Mouse (Mus musculus): ENCODE results near the gene Ttc39b.
A peak's percentile ranks its signal among the peaks of the same experiment; 100 is the strongest.

The Ttc39b gene

DNA sequence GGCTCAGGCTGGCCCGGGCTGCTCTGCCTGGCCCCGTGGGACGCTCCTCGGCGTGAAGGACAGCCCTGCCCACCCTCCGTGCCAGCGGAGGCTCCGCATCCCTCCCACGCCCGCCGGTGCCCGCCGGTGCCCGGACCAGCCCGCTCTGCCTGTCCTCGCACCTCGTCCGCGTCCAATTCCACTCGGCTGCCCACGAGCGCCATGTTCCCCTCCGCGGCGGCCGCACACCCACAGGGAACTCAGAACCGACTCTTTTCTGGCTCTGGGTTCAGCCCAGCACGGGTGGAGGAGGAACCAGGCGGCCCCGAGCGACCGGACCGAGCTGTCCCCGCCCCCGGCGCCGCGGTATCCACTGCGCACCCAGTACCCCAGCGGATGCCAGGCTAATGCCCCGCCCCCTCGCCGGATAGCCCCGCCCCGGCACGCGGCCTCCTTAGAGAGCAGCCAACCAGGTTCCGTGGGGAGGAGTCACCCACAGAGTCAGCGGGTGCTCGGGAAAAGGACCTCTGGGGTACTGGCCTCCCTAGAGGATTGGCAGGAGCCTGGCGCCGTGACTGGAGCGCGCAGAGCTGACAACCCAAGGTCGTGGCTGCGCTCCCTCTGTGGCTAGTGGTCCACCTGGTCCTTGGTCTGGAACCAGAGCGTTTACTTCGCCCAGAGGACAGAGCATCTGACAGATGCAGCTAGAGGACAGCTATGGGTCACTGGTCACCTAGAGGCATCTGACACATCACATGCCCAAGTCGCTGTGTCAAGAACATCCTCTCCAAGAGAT, at the start of gene Ttc39b:
Gene Ttc39b (minus strand): TSS at position 346 of the 775 bp plus-strand sequence.
- peak; percentile 100 for DNase-seq

DNA sequence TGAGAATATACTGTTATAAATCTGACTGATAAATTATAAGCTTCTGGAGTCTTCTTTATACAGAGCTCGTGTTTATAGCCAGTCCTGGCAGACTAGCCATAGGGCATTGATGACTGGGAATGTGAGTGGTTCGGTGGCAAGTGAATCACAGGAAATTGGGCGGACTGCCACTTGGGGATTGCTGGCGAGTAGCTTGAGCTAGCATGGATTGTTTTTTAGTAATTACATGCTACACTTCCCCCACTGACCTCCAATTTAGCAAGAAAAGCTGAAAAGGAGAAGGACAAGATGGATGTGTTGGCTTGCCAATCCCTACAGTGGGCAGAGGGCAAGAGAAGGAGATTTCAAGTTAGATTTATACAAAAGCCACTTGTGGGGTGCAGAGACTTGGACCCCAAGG, 49.3 kb upstream of the Ttc39b start:
- DNase-seq, result peak; percentile 55

DNA sequence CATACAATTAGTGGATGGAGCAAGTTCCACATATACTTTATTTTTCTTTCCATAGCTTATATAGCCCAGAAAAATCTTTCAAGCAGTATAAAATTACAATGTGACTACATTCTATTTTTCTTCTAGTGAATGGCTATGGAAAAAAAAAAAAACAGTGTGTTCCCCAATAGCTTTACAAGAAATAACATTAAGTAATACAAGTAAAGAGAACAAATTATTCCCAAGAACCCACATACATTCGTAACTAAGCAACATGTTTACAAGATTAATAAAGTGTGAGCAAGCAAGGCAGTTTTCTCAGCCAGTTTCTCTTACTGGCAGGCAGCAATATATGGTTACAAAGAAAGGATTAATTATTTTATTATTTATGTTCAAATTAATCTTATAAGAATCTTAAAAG, 33.7 kb upstream of the Ttc39b start:
- no peak for DNase-seq

GRCm38 (mm10) chr4:83354786-83355185, 30.7 kb upstream of the Ttc39b start:
- peak; percentile 60 for DNase-seq

GRCm38 (mm10) chr4:83353949-83354348, 29.9 kb upstream of the Ttc39b start:
- peak; percentile 72 for DNase-seq

DNA sequence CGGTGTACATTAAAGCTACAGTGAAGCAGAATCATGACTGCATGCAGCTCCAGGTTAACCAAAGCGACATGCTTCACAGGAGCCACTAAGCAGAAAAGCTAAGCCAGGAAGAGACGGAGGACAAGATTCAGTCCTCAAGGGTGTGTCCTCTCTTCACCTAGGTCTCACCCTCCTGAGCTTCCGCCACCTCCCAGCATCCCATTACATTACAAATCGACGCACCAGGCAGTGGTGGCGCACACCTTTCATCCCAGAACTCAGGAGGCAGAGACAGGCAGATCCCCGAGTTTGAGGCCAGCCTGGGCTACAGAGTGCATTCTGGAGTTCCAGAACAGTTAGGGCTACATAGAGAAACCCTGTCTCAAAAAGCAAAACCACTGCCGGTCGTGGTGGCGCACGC, 29.2 kb upstream of the Ttc39b start:
- peak; percentile 76 for DNase-seq

DNA sequence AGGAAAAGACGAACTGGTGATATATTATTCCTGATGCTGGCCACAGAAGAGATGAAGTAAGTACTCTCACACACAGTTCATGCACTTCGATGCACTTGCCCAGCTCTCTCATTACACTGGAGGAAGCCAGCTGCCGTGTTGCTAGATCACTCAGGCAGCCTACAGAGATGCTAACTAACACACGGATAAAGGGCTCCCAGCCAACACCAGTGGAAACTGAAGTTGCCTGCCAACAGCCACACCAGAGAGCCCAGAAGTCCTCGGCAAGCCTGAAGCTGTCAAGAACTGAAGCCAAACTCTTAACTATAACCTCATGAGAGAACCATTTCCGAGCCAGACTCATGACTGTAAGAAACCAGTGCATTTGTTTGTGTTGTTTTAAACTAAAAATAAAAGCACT, 26.7 kb upstream of the Ttc39b start:
- peak; percentile 99 for DNase-seq

DNA sequence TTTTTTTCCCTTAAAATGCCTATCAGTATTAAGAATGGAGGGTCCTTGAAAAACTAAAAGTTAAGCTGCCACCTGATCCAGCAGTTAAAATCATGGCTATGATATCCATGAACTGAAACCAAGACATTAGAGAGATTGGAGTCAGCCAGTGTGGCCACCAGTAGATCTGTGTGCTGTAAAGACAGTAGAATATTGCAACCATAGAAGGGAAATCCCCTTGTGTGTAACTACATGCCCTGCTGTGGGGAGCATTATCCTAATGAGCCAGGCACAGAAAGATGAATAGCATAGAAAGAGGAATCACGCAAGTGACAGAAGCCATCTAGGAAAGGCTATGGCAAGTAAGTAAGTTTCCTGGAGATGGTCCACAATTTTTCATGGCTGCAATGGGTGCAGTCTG, 24.9 kb upstream of the Ttc39b start:
- DNase-seq, result peak; percentile 63

GRCm38 (mm10) chr4:83343895-83344294, 19.8 kb upstream of the Ttc39b start:
- peak; percentile 58 for DNase-seq

GRCm38 (mm10) chr4:83343146-83343823, 19.2 kb upstream of the Ttc39b start:
- peak; percentile 73 for DNase-seq

DNA sequence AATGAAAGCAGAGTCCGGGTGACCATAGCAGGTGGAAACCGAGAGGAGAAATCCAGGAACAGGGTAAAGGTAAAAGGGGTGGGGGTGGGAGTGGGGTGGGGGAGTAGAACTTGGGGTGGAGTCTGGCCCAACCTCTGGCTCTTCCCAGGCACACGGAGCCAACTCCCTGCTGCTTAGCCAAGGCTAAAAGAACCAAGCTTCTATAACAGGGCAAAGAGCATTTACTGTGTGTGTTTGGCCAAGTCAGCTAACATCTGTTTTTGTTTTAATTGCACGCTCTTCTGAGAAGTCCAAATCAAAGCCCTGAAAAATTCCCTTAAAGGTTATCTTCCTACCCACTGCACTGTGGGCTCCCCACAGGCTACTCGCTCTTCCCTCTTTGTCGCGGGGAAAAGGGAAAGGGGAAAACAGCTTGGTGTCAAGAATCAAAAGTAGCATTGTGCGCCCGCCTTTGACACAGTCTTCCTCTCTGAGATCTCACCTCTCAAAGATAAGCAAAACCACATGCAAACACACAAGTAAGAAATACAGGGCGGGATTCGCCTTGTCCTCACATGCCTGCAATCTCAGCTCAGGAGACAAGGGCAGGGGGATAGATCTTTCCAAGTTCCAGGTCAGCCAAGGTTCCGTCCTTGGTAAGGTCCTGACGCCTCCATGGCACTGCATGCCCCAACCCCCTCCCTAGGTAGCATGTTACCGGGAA, 18.4 kb upstream of the Ttc39b start:
- DNase-seq, result peak; percentile 59

DNA sequence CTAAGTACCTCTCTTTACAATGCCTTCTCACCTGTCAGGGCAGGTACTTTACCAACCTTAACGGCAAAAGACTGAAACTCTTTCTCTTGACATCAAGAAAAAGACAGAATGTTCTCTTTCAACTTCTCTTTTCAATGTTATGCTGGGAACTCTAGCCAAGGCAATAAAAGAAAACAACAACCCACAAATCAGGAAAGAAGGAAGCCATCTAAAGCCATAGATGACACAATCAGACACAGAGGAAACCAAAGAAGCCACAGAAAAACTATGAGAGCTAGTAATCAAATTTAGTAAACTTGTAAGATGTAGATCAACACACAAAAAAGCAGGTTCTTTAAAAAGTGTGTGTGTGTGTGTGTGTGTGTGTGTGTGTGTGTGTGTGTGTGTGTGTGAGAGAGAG, 15.3 kb upstream of the Ttc39b start:
- peak; percentile 43 for DNase-seq

- DNase-seq, result no peak
Measured at GRCm38 (mm10) chr4:83337717-83338116, 13.7 kb upstream of the Ttc39b start.

GRCm38 (mm10) chr4:83330369-83330768, 6.3 kb upstream of the Ttc39b start:
- DNase-seq, result no peak

DNA sequence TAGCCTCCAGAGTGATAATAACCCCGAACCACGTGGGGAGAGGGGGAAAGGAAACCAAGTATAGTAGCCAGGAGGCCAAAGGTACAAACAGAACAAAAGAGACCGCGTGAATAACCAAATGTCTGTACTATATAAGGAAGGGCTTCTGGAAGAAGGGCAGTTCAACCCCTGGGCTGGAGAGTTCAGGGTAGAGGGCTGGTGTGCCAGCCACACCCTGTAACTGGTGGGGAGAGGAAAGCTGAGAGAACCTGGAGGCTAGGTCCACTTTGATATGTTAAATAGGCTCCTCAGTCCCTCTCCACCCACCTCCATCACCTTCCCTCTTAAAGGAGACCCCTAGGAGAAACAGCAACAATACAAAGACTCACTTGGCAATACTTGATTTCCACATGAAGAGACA, 5.6 kb upstream of the Ttc39b start:
- DNase-seq, result no peak

GRCm38 (mm10) chr4:83328026-83328945, 4.2 kb upstream of the Ttc39b start:
- DNase-seq, result no peak

- DNase-seq, result no peak
Measured at GRCm38 (mm10) chr4:83327526-83327925, 3.5 kb upstream of the Ttc39b start.

- DNase-seq, result no peak
Measured at GRCm38 (mm10) chr4:83325366-83325765, 1.3 kb upstream of the Ttc39b start.

GRCm38 (mm10) chr4:83323201-83323903, 703 bp downstream of the Ttc39b start:
- DNase-seq, result peak; percentile 98

- DNase-seq, result no peak
Measured at GRCm38 (mm10) chr4:83319736-83320135, 4.3 kb downstream of the Ttc39b start.

DNA sequence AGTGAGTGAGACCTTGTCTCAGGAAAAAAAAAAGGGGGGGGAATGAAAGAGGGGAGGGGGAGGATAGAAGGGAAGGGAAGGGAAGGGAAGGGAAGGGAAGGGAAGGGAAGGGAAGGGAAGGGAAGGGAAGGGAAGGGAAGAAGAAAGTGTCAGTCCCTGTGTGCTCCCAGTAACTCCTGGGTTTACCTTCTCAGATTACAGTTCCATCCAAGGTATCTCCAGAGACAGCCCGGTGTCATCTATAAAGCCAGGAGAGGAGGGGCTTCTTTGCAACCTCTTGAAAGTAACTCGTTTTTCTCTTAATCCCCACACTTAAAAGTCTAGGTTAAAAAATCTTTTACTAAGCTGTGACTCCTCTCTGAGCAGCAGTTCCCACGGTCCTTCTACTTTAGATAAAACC, 5.3 kb downstream of the Ttc39b start:
- DNase-seq, result no peak

- DNase-seq, result no peak
Measured at GRCm38 (mm10) chr4:83317826-83318348, 6.2 kb downstream of the Ttc39b start.

Data from heart, adult 11 months (tissue).